Mouse (Mus musculus) limb, embryonic 10.5 days (tissue): ENCODE results near the gene Hba-a1. TPM values are rescaled to one million over a fixed set of nuclear protein-coding genes. Genes with fewer than 3 reads are reported as not detected.

Source experiments
- polyA plus RNA-seq: library from polyadenylated mRNA; unstranded; fragments of >200 nt; fragmentation: Nextera tagmentation; extraction: Ambion mirVana; gene quantifications from 2 replicates; pipeline ENCODE4 v1.2.1, GENCODE M21; 2016

Hba-a1 gene
- polyA plus RNA-seq, 1 experiment from 2014 or later: 1,811 TPM

Other genes starting within 250 kb of the Hba-a1 start
- gene Il9r, start 83.2 kb upstream of the Hba-a1 start, polyA plus RNA-seq: not detected in 2 replicates
- 115 and 121 TPM in 2 replicates for gene Snrnp25, start 78.1 kb upstream of the Hba-a1 start, polyA plus RNA-seq
- 28.1 and 31.1 TPM in 2 replicates for gene Rhbdf1, start 61.2 kb upstream of the Hba-a1 start, polyA plus RNA-seq
- 36.2 and 45.2 TPM in 2 replicates for gene Mpg, start 57.0 kb upstream of the Hba-a1 start, polyA plus RNA-seq
- gene Nprl3, start 15.8 kb upstream of the Hba-a1 start, polyA plus RNA-seq: 43.7 and 51.8 TPM in 2 replicates
- gene Hba-x, start 7.1 kb upstream of the Hba-a1 start, polyA plus RNA-seq: 2,528 and 3,017 TPM in 2 replicates
- 5.7 and 5.9 TPM in 2 replicates for gene Hbq1b, start 3.5 kb downstream of the Hba-a1 start, polyA plus RNA-seq
- 3,476 and 3,759 TPM in 2 replicates for gene Hba-a2, start 13.0 kb downstream of the Hba-a1 start, polyA plus RNA-seq
- gene Hbq1a, start 16.6 kb downstream of the Hba-a1 start, polyA plus RNA-seq: not detected in 2 replicates
- 25.0 and 31.3 TPM in 2 replicates for gene Sh3pxd2b, start 64.3 kb downstream of the Hba-a1 start, polyA plus RNA-seq
- gene Ubtd2, start 171.9 kb downstream of the Hba-a1 start, polyA plus RNA-seq: 74.2 and 82.0 TPM in 2 replicates
- gene Efcab9, start 248.6 kb downstream of the Hba-a1 start, polyA plus RNA-seq: 0.38 TPM in 1 of 2 replicates, not detected in the other
- 2.2 and 2.8 TPM in 2 replicates for gene Stk10, start 249.8 kb downstream of the Hba-a1 start, polyA plus RNA-seq